Mouse (Mus musculus): Measurements from ENCODE around the gene Tubb2a. TPM values are rescaled to one million over a fixed set of nuclear protein-coding genes. Genes with fewer than 3 reads are reported as not detected.

Gene Tubb2a
- polyA plus RNA-seq, 1 experiment from 2014 or later, result 162 TPM

- ATAC-seq, result peak; percentile 88
- Histone ChIP-seq H3K4me2 (ENCODE audit: low read depth, low read length) (no peak overlapping the region), H3K27ac (ENCODE audit: low read length) (no peak overlapping the region), H3K4me1 (ENCODE audit: control insufficient read depth, insufficient read depth, low read length) (no peaks in the 10 kb centered on the region), H3K36me3 (ENCODE audit: control insufficient read depth, insufficient read depth, low read length) (0 out of 2 replicates have a peak, but pooled peaks cover 2% of the 10 kb centered on the region), H3K4me3 (ENCODE audit: low read length) (no peak overlapping the region), H3K9ac (ENCODE audit: low read depth, low read length) (no peak overlapping the region), H3K9me3 (ENCODE audit: control insufficient read depth, low read length) (no peaks in the 10 kb centered on the region), H3K27me3 (replicated peaks; ENCODE audit: control insufficient read depth, insufficient read depth, low read length) (no peaks in the 10 kb centered on the region)
- WGBS, result 43% methylated on average over 11 of the region's 11 CpGs
These were observed 31.3 kb downstream of the Tubb2a start for GRCm38 (mm10) chr13:34046421-34047012.

- Histone ChIP-seq H3K36me3 (ENCODE audit: control insufficient read depth, insufficient read depth, low read length) (0 out of 2 replicates have a peak, but pooled peaks cover 2% of the 10 kb centered on the region), H3K9ac (ENCODE audit: low read depth, low read length) (no peak overlapping the region), H3K4me3 (ENCODE audit: low read length) (no peak overlapping the region), H3K4me2 (ENCODE audit: low read depth, low read length) (no peak overlapping the region), H3K9me3 (ENCODE audit: control insufficient read depth, low read length) (no peaks in the 10 kb centered on the region), H3K27me3 (replicated peaks; ENCODE audit: control insufficient read depth, insufficient read depth, low read length) (no peaks in the 10 kb centered on the region), H3K27ac (ENCODE audit: low read length) (no peak overlapping the region), H3K4me1 (ENCODE audit: control insufficient read depth, insufficient read depth, low read length) (no peaks in the 10 kb centered on the region)
- peak; percentile 47 for ATAC-seq
- WGBS, result 45% methylated on average over 5 of the region's 5 CpGs
These were observed 32.1 kb downstream of the Tubb2a start for GRCm38 (mm10) chr13:34045511-34046249.

- ATAC-seq, result no peak
- 0 out of 2 replicates have a peak, but pooled peaks cover 2% of the 10 kb centered on the region for H3K36me3 ChIP-seq (ENCODE audit: control insufficient read depth, insufficient read depth, low read length)
- no peaks in the 10 kb centered on the region for H3K4me1 ChIP-seq (ENCODE audit: control insufficient read depth, insufficient read depth, low read length)
- no peak overlapping the region for H3K27ac ChIP-seq (ENCODE audit: low read length)
- H3K9ac ChIP-seq (ENCODE audit: low read depth, low read length), result no peak overlapping the region
- H3K4me2 ChIP-seq (ENCODE audit: low read depth, low read length), result no peak overlapping the region
- 69% methylated on average over 7 of the region's 7 CpGs for WGBS
- no peaks in the 10 kb centered on the region for H3K9me3 ChIP-seq (ENCODE audit: control insufficient read depth, low read length)
- H3K27me3 ChIP-seq (replicated peaks; ENCODE audit: control insufficient read depth, insufficient read depth, low read length), result no peaks in the 10 kb centered on the region
- H3K4me3 ChIP-seq (ENCODE audit: low read length), result no peak overlapping the region
These were observed 34.0 kb downstream of the Tubb2a start for GRCm38 (mm10) chr13:34043716-34044393.

GRCm38 (mm10) chr13:34040091-34040490, 37.7 kb downstream of the Tubb2a start:
- Histone ChIP-seq H3K36me3 (ENCODE audit: control insufficient read depth, insufficient read depth, low read length) (no peaks in the 10 kb centered on the region), H3K9me3 (ENCODE audit: control insufficient read depth, low read length) (no peaks in the 10 kb centered on the region), H3K4me3 (ENCODE audit: low read length) (no peak overlapping the region), H3K27ac (ENCODE audit: low read length) (no peak overlapping the region), H3K9ac (ENCODE audit: low read depth, low read length) (no peak overlapping the region), H3K27me3 (replicated peaks; ENCODE audit: control insufficient read depth, insufficient read depth, low read length) (no peaks in the 10 kb centered on the region), H3K4me1 (ENCODE audit: control insufficient read depth, insufficient read depth, low read length) (peaks cover 10% of the 10 kb centered on the region), H3K4me2 (ENCODE audit: low read depth, low read length) (no peak overlapping the region)
- 92% methylated on average over 3 of the region's 3 CpGs for WGBS
- no peak for ATAC-seq

- ATAC-seq, result peak; percentile 57
- no peaks in the 10 kb centered on the region for H3K9me3 ChIP-seq (ENCODE audit: control insufficient read depth, low read length)
- H3K4me2 ChIP-seq (ENCODE audit: low read depth, low read length), result peak overlapping the region; percentile 73
- peak overlapping the region; percentile 53 for H3K9ac ChIP-seq (ENCODE audit: low read depth, low read length)
- no peaks in the 10 kb centered on the region for H3K36me3 ChIP-seq (ENCODE audit: control insufficient read depth, insufficient read depth, low read length)
- H3K27ac ChIP-seq (ENCODE audit: low read length), result peak overlapping the region; percentile 78
- H3K27me3 ChIP-seq (replicated peaks; ENCODE audit: control insufficient read depth, insufficient read depth, low read length), result no peaks in the 10 kb centered on the region
- H3K4me3 ChIP-seq (ENCODE audit: low read length), result peak overlapping the region; percentile 34
- H3K4me1 ChIP-seq (ENCODE audit: control insufficient read depth, insufficient read depth, low read length), result peaks cover 10% of the 10 kb centered on the region
- WGBS, result 35% methylated on average over 8 of the region's 8 CpGs
These were observed 38.9 kb downstream of the Tubb2a start for GRCm38 (mm10) chr13:34038901-34039341.

- Histone ChIP-seq H3K36me3 (ENCODE audit: control insufficient read depth, insufficient read depth, low read length) (0 out of 2 replicates have a peak, but pooled peaks cover 2% of the 10 kb centered on the region), H3K9ac (ENCODE audit: low read depth, low read length) (peak overlapping the region; percentile 96), H3K27ac (ENCODE audit: low read length) (peak overlapping the region; percentile 87), H3K27me3 (replicated peaks; ENCODE audit: control insufficient read depth, insufficient read depth, low read length) (no peaks in the 10 kb centered on the region), H3K4me3 (ENCODE audit: low read length) (peak overlapping the region; percentile 86), H3K9me3 (ENCODE audit: control insufficient read depth, low read length) (no peaks in the 10 kb centered on the region), H3K4me1 (ENCODE audit: control insufficient read depth, insufficient read depth, low read length) (peaks cover 10% of the 10 kb centered on the region), H3K4me2 (ENCODE audit: low read depth, low read length) (peak overlapping the region; percentile 73)
- ATAC-seq, result peak; percentile 3; the same call in 1 of the 2 replicates
- WGBS, result 34% methylated on average over 5 of the region's 5 CpGs
These were observed 39.8 kb downstream of the Tubb2a start for GRCm38 (mm10) chr13:34038056-34038432.

- H3K27ac ChIP-seq (ENCODE audit: low read length), result peak within 1 kb of the TSS; percentile 87
- peak; percentile 94 for ATAC-seq
These were observed 40.4 kb downstream of the Tubb2a start, which contains the start of gene Bphl for GRCm38 (mm10) chr13:34037172-34038055. TSS of gene Bphl (plus strand) at chr13:34037597.

GRCm38 (mm10) chr13:34036726-34037125, 41.1 kb downstream of the Tubb2a start:
- 80% methylated on average over 5 of the region's 5 CpGs for WGBS
- Histone ChIP-seq H3K9ac (ENCODE audit: low read depth, low read length) (0 out of 2 replicates have a peak overlapping the region, but pooled peaks have one; percentile 96), H3K4me1 (ENCODE audit: control insufficient read depth, insufficient read depth, low read length) (peaks cover 10% of the 10 kb centered on the region), H3K4me2 (ENCODE audit: low read depth, low read length) (peak overlapping the region; percentile 73; the same call in 1 of the 2 replicates), H3K27me3 (replicated peaks; ENCODE audit: control insufficient read depth, insufficient read depth, low read length) (no peaks in the 10 kb centered on the region), H3K4me3 (ENCODE audit: low read length) (no peak overlapping the region), H3K27ac (ENCODE audit: low read length) (peak overlapping the region; percentile 87), H3K36me3 (ENCODE audit: control insufficient read depth, insufficient read depth, low read length) (0 out of 2 replicates have a peak, but pooled peaks cover 2% of the 10 kb centered on the region), H3K9me3 (ENCODE audit: control insufficient read depth, low read length) (no peaks in the 10 kb centered on the region)
- no peak for ATAC-seq

More at GRCm38 (mm10) chr13:34037172-34038055, 40.4 kb downstream of the Tubb2a start, which contains the start of gene Bphl:
- Histone ChIP-seq H3K9ac (ENCODE audit: low read depth, low read length) (peak within 1 kb of the TSS; percentile 96), H3K4me3 (ENCODE audit: low read length) (peak within 1 kb of the TSS; percentile 86), H3K4me1 (ENCODE audit: control insufficient read depth, insufficient read depth, low read length) (peaks cover 10% of the 10 kb centered on the region), H3K36me3 (ENCODE audit: control insufficient read depth, insufficient read depth, low read length) (0 out of 2 replicates have a peak, but pooled peaks cover 2% of the 10 kb centered on the region), H3K27me3 (replicated peaks; ENCODE audit: control insufficient read depth, insufficient read depth, low read length) (no peaks in the 10 kb centered on the region), H3K9me3 (ENCODE audit: control insufficient read depth, low read length) (no peaks in the 10 kb centered on the region), H3K4me2 (ENCODE audit: low read depth, low read length) (peak within 1 kb of the TSS; percentile 73)
- under 1% methylated on average over 37 of the region's 37 CpGs for WGBS

All from intestine, embryonic 16.5 days (tissue).